Mouse (Mus musculus): ENCODE measurements around the gene Cdh23.

DNA sequence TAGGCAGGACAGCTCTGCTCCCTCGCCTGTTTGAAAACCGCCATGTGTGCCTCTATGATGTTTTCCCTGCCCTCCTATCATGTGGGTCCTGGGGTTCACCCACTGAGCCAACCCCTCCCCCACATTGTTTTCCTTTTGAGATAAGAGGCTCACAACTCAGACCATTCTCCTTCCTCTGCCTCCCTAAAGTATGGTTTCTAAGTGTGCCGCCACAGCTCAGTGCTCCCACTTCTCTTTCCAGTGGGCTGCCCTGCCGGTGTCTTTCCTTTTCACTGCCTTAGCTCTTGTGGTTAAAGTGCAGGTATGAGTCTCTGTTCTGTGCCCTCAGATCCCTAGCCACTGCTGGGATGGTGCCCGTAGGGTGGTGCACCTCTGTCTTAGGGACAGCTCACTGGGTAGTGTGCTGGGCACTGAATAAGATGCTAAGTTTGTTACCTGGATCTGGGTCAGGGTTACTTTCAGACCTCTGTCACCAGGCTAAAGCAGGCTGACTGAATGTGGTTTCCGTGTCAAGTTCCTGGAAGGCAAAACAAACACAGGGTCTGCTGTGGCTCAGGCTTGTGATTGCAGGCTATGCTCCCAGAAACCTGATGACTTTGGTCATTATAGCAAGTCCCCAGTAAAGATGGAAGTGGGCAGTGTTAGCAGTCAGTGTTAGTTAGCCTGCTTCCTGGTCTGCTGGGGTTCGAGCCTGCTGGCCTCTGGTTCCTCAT, 406.1 kb downstream of the Cdh23 start:
- no peak for TF ChIP-seq EP300 (IDR thresholded peaks at IDR 0.05; ENCODE audit: insufficient read depth, low read depth, low read length)
- TF ChIP-seq CTCF (IDR thresholded peaks at IDR 0.05): no peak

Measured in heart, adult 2 months (tissue).